Mouse (Mus musculus) kidney, postnatal 4 days (tissue): ENCODE measurements around the gene Carns1.
"Not testable (repeated sequence)": the region's sequence is repeated elsewhere in the genome, so short reads cannot be mapped to it uniquely, and the experiment has no call there.

ENCODE experiments used
- DNase-seq, 2 experiments: peaks; one replicate each; pipeline ENCODE4 v3.0.0; 2021; ENCODE audit warnings: mixed read lengths in 2 of 2

Carns1 gene

GRCm38 (mm10) chr19:4129462-4129861, 45.8 kb downstream of the Carns1 start:
- no peak for DNase-seq

GRCm38 (mm10) chr19:4126759-4127495, 48.4 kb downstream of the Carns1 start:
- DNase-seq, result peak; percentile 40 to 48

- peak; percentile 99 to 100 for DNase-seq
Measured at GRCm38 (mm10) chr19:4125741-4126696, 49.3 kb downstream of the Carns1 start, which contains the start of gene Aip. Gene Aip (minus strand): TSS chr19:4125858.

GRCm38 (mm10) chr19:4125268-4125667, 50.0 kb downstream of the Carns1 start:
- DNase-seq, result not testable (repeated sequence)

GRCm38 (mm10) chr19:4124432-4124831, 50.8 kb downstream of the Carns1 start:
- no peak for DNase-seq

- no peak for DNase-seq
Measured at GRCm38 (mm10) chr19:4122411-4123370, 52.6 kb downstream of the Carns1 start.

GRCm38 (mm10) chr19:4121896-4122295, 53.4 kb downstream of the Carns1 start:
- DNase-seq, result not testable (repeated sequence)

GRCm38 (mm10) chr19:4121097-4121805, 54.0 kb downstream of the Carns1 start:
- peak; percentile 99 for DNase-seq

- no peak for DNase-seq
Measured at GRCm38 (mm10) chr19:4120496-4120895, 54.8 kb downstream of the Carns1 start.

- DNase-seq, result no peak
Measured at GRCm38 (mm10) chr19:4119716-4120487, 55.4 kb downstream of the Carns1 start.

- DNase-seq, result no peak
Measured at GRCm38 (mm10) chr19:4118350-4118749, 56.9 kb downstream of the Carns1 start.

GRCm38 (mm10) chr19:4117006-4117405, 58.3 kb downstream of the Carns1 start:
- DNase-seq, result peak; percentile 35 to 59

GRCm38 (mm10) chr19:4115816-4116215, 59.5 kb downstream of the Carns1 start:
- no peak for DNase-seq

GRCm38 (mm10) chr19:4115144-4115543, 60.1 kb downstream of the Carns1 start:
- no peak for DNase-seq

- DNase-seq, result no peak
Measured at GRCm38 (mm10) chr19:4114551-4114950, 60.7 kb downstream of the Carns1 start.
